Mouse (Mus musculus): ENCODE results near the gene Dxo.

- TF ChIP-seq POLR2A (IDR thresholded peaks at IDR 0.05; ENCODE audit: insufficient read depth, low read depth, low read length) (no peak), CTCF (IDR thresholded peaks at IDR 0.05; ENCODE audit: insufficient read depth, low read depth, low read length) (no peak)
These were observed 29.2 kb downstream of the Dxo start for GRCm38 (mm10) chr17:34865981-34866380.

All from olfactory bulb, adult 2 months (tissue).